Mouse (Mus musculus): ENCODE results near the gene Vps9d1.
"Not testable (repeated sequence)": the region's sequence is repeated elsewhere in the genome, so short reads cannot be mapped to it uniquely, and the experiment has no call there.

The Vps9d1 gene

GRCm38 (mm10) chr8:123253451-123254098 lies 573 bp downstream of the Vps9d1 start:
- no peak for DNase-seq (ENCODE audit: extremely low spot score, low spot score)

GRCm38 (mm10) chr8:123252925-123253324 lies 1.2 kb downstream of the Vps9d1 start:
- no peak for DNase-seq (ENCODE audit: extremely low spot score, low spot score)

- DNase-seq (ENCODE audit: extremely low spot score, low spot score) = no peak
Observed at GRCm38 (mm10) chr8:123250940-123251339, 3.2 kb downstream of the Vps9d1 start.

- DNase-seq (ENCODE audit: extremely low spot score, low spot score) = no peak
Observed at GRCm38 (mm10) chr8:123248596-123248995, 5.6 kb downstream of the Vps9d1 start.

GRCm38 (mm10) chr8:123247748-123248147 lies 6.4 kb downstream of the Vps9d1 start:
- no peak for DNase-seq (ENCODE audit: extremely low spot score, low spot score)

GRCm38 (mm10) chr8:123245543-123245942 lies 8.6 kb downstream of the Vps9d1 start:
- no peak for DNase-seq (ENCODE audit: extremely low spot score, low spot score)

GRCm38 (mm10) chr8:123244382-123244781 lies 9.8 kb downstream of the Vps9d1 start:
- DNase-seq (ENCODE audit: extremely low spot score, low spot score) = no peak

GRCm38 (mm10) chr8:123243053-123243452 lies 11.1 kb downstream of the Vps9d1 start:
- DNase-seq (ENCODE audit: extremely low spot score, low spot score) = no peak

GRCm38 (mm10) chr8:123242107-123242923 lies 11.8 kb downstream of the Vps9d1 start:
- no peak for DNase-seq (ENCODE audit: extremely low spot score, low spot score)

- no peak for DNase-seq (ENCODE audit: extremely low spot score, low spot score)
Observed at GRCm38 (mm10) chr8:123239398-123239797, 14.8 kb downstream of the Vps9d1 start.

GRCm38 (mm10) chr8:123235520-123236497 lies 18.3 kb downstream of the Vps9d1 start, which contains the start of gene Spata2l:
Spata2l (minus strand) TSS chr8:123236233.
- peak; percentile 81 for DNase-seq (ENCODE audit: extremely low spot score, low spot score)

GRCm38 (mm10) chr8:123234918-123235519 lies 19.1 kb downstream of the Vps9d1 start:
- no peak for DNase-seq (ENCODE audit: extremely low spot score, low spot score)

GRCm38 (mm10) chr8:123233760-123234159 lies 20.4 kb downstream of the Vps9d1 start:
- DNase-seq (ENCODE audit: extremely low spot score, low spot score) = no peak

- no peak for DNase-seq (ENCODE audit: extremely low spot score, low spot score)
Observed at GRCm38 (mm10) chr8:123233300-123233699, 20.8 kb downstream of the Vps9d1 start.

GRCm38 (mm10) chr8:123232553-123232952 lies 21.6 kb downstream of the Vps9d1 start:
- DNase-seq (ENCODE audit: extremely low spot score, low spot score) = no peak

- DNase-seq (ENCODE audit: extremely low spot score, low spot score) = no peak
Observed at GRCm38 (mm10) chr8:123231742-123232141, 22.4 kb downstream of the Vps9d1 start.

GRCm38 (mm10) chr8:123230326-123230725 lies 23.8 kb downstream of the Vps9d1 start:
- not testable (repeated sequence) for DNase-seq (ENCODE audit: extremely low spot score, low spot score)

GRCm38 (mm10) chr8:123228416-123228815 lies 25.7 kb downstream of the Vps9d1 start:
- no peak for DNase-seq (ENCODE audit: extremely low spot score, low spot score)

GRCm38 (mm10) chr8:123224278-123225266 lies 29.6 kb downstream of the Vps9d1 start, which contains the start of gene Cdk10:
Cdk10 (plus strand) TSS chr8:123224842.
- peak; percentile 94 for DNase-seq (ENCODE audit: extremely low spot score, low spot score)

- DNase-seq (ENCODE audit: extremely low spot score, low spot score) = no peak
Observed at GRCm38 (mm10) chr8:123220917-123221316, 33.2 kb downstream of the Vps9d1 start.

Data from neural tube, embryonic 10.5 days (tissue).